Mouse (Mus musculus): Measurements from ENCODE around the gene Ccdc146.
A peak's percentile ranks its signal among the peaks of the same experiment; 100 is the strongest.

- TF ChIP-seq CTCF (IDR thresholded peaks at IDR 0.05; ENCODE audit: low read depth) (peak; percentile 63), EP300 (IDR thresholded peaks at IDR 0.05; ENCODE audit: low read depth) (no peak)
These were observed 3.9 kb downstream of the Ccdc146 start for GRCm38 (mm10) chr5:21420609-21421008.

Data from liver, postnatal 0 days (tissue).